Mouse (Mus musculus) neural tube, embryonic 12.5 days (tissue): ENCODE results near the gene Brip1. TPM values are rescaled to one million over a fixed set of nuclear protein-coding genes. Genes with fewer than 3 reads are reported as not detected.

Experiments
- ATAC-seq: fragments of 200-750 bp; cut with Nextera tagmentation; 2 replicates; pipeline ENCODE4 v1.8.0; 2017; ENCODE audit warnings: low read depth, mild to moderate bottlenecking, moderate TSS enrichment, moderate library complexity; ENCODE audit not compliant: low FRiP score
- H3K27ac ChIP-seq: fragments of 300-500 bp; sonication (generic); 2 replicates; pipeline ENCODE4 v1.5.1; 2016
- H3K27me3 ChIP-seq: fragments of 300-500 bp; sonication (generic); replicated peaks from 2 replicates; pipeline ENCODE4 v1.6.1; 2016; ENCODE audit warnings: mild to moderate bottlenecking
- H3K36me3 ChIP-seq: fragments of 300-500 bp; sonication (generic); 2 replicates; pipeline ENCODE4 v1.6.1; 2016; ENCODE audit warnings: mild to moderate bottlenecking
- H3K4me1 ChIP-seq: fragments of 300-500 bp; sonication (generic); 2 replicates; pipeline ENCODE4 v1.6.1; 2016
- H3K4me2 ChIP-seq: fragments of 300-500 bp; sonication (generic); replicated peaks from 2 replicates; pipeline ENCODE4 v1.6.1; 2016; ENCODE audit warnings: mild to moderate bottlenecking
- H3K4me3 ChIP-seq: fragments of 300-500 bp; sonication (generic); 2 replicates; pipeline ENCODE4 v1.5.1; 2016
- H3K9ac ChIP-seq: fragments of 300-500 bp; sonication (generic); 2 replicates; pipeline ENCODE4 v1.6.1; 2016; ENCODE audit warnings: mild to moderate bottlenecking
- H3K9me3 ChIP-seq: fragments of 300-500 bp; sonication (generic); 2 replicates; pipeline ENCODE4 v1.6.1; 2016; ENCODE audit warnings: mild to moderate bottlenecking
- WGBS: fragments of 180-500 bp; shearing (Covaris S2); methylation state at CpG from one replicate; pipeline ENCODE4 v1.1.7; 2016; 5-methylcytosine and 5-hydroxymethylcytosine counted together
- polyA plus RNA-seq: library from polyadenylated mRNA; unstranded; fragments of >200 nt; fragmentation: Nextera tagmentation; extraction: Ambion mirVana; gene quantifications from 2 replicates; pipeline ENCODE4 v1.2.1, GENCODE M21; 2016

Gene Brip1
- polyA plus RNA-seq, 1 experiment from 2014 or later = 5.6 TPM

GRCm38 (mm10) chr11:86101191-86101590, 99.8 kb downstream of the Brip1 start:
- H3K27me3 ChIP-seq = no peaks in the 10 kb centered on the region
- ATAC-seq = no peak
- no peak overlapping the region for H3K4me3 ChIP-seq
- H3K9me3 ChIP-seq = no peaks in the 10 kb centered on the region
- no peaks in the 10 kb centered on the region for H3K4me1 ChIP-seq
- H3K4me2 ChIP-seq = no peak overlapping the region
- 79% methylated on average over 6 of the region's 6 CpGs for WGBS
- no peak overlapping the region for H3K9ac ChIP-seq
- H3K27ac ChIP-seq = no peak overlapping the region
- H3K36me3 ChIP-seq = no peaks in the 10 kb centered on the region

GRCm38 (mm10) chr11:86099341-86099740, 101.7 kb downstream of the Brip1 start:
- Histone ChIP-seq H3K9me3 (no peaks in the 10 kb centered on the region), H3K36me3 (no peaks in the 10 kb centered on the region), H3K9ac (no peak overlapping the region), H3K4me2 (no peak overlapping the region), H3K27ac (no peak overlapping the region), H3K4me1 (no peaks in the 10 kb centered on the region), H3K27me3 (no peaks in the 10 kb centered on the region), H3K4me3 (no peak overlapping the region)
- ATAC-seq = no peak
- 82% methylated on average over 2 of the region's 2 CpGs for WGBS

GRCm38 (mm10) chr11:86088815-86089214, 112.2 kb downstream of the Brip1 start:
- no peak for ATAC-seq
- no peaks in the 10 kb centered on the region for H3K4me1 ChIP-seq

GRCm38 (mm10) chr11:86084522-86084921, 116.5 kb downstream of the Brip1 start:
- H3K27me3 ChIP-seq = no peaks in the 10 kb centered on the region
- H3K9ac ChIP-seq = no peak overlapping the region
- no peak overlapping the region for H3K4me2 ChIP-seq
- no peak overlapping the region for H3K4me3 ChIP-seq
- no peak overlapping the region for H3K27ac ChIP-seq
- H3K9me3 ChIP-seq = no peaks in the 10 kb centered on the region
- no peak for ATAC-seq
- WGBS = 90% methylated on average over 4 of the region's 4 CpGs
- H3K4me1 ChIP-seq = no peaks in the 10 kb centered on the region
- H3K36me3 ChIP-seq = no peaks in the 10 kb centered on the region

More at GRCm38 (mm10) chr11:86088815-86089214, 112.2 kb downstream of the Brip1 start:
- Histone ChIP-seq H3K27ac (no peak overlapping the region), H3K27me3 (no peaks in the 10 kb centered on the region), H3K4me3 (no peak overlapping the region), H3K9me3 (no peaks in the 10 kb centered on the region), H3K4me2 (no peak overlapping the region), H3K9ac (no peak overlapping the region), H3K36me3 (no peaks in the 10 kb centered on the region)

GRCm38 (mm10) chr11:86078025-86078424, 123.0 kb downstream of the Brip1 start:
- H3K4me1 ChIP-seq = no peaks in the 10 kb centered on the region
- no peak overlapping the region for H3K27ac ChIP-seq
- H3K36me3 ChIP-seq = 0 out of 2 replicates have a peak, but pooled peaks cover 3% of the 10 kb centered on the region
- no peak overlapping the region for H3K4me2 ChIP-seq
- H3K9ac ChIP-seq = no peak overlapping the region
- no peak for ATAC-seq
- H3K27me3 ChIP-seq = no peaks in the 10 kb centered on the region
- 92% methylated on average over 8 of the region's 8 CpGs for WGBS
- H3K4me3 ChIP-seq = no peak overlapping the region
- no peaks in the 10 kb centered on the region for H3K9me3 ChIP-seq

- no peak overlapping the region for H3K4me2 ChIP-seq
- WGBS = 87% methylated on average over 7 of the region's 7 CpGs
- H3K27ac ChIP-seq = no peak overlapping the region
- H3K9ac ChIP-seq = no peak overlapping the region
- H3K4me3 ChIP-seq = no peak overlapping the region
- no peaks in the 10 kb centered on the region for H3K27me3 ChIP-seq
- 0 out of 2 replicates have a peak, but pooled peaks cover 3% of the 10 kb centered on the region for H3K36me3 ChIP-seq
- H3K4me1 ChIP-seq = no peaks in the 10 kb centered on the region
- ATAC-seq = no peak
- H3K9me3 ChIP-seq = no peaks in the 10 kb centered on the region
Measured at GRCm38 (mm10) chr11:86076966-86077365, 124.0 kb downstream of the Brip1 start.

GRCm38 (mm10) chr11:86076403-86076802, 124.6 kb downstream of the Brip1 start:
- no peak for ATAC-seq
- WGBS = 96% methylated on average over 5 of the region's 5 CpGs
- no peaks in the 10 kb centered on the region for H3K4me1 ChIP-seq
- H3K9me3 ChIP-seq = no peaks in the 10 kb centered on the region
- H3K4me3 ChIP-seq = no peak overlapping the region
- no peak overlapping the region for H3K9ac ChIP-seq
- H3K36me3 ChIP-seq = 0 out of 2 replicates have a peak, but pooled peaks cover 3% of the 10 kb centered on the region
- H3K27me3 ChIP-seq = no peaks in the 10 kb centered on the region
- no peak overlapping the region for H3K4me2 ChIP-seq
- H3K27ac ChIP-seq = no peak overlapping the region

GRCm38 (mm10) chr11:86075371-86075770, 125.6 kb downstream of the Brip1 start:
- H3K27me3 ChIP-seq = no peaks in the 10 kb centered on the region
- WGBS = 78% methylated on average over 1 of the region's 1 CpGs
- no peak overlapping the region for H3K4me2 ChIP-seq
- no peaks in the 10 kb centered on the region for H3K4me1 ChIP-seq
- ATAC-seq = no peak
- 0 out of 2 replicates have a peak, but pooled peaks cover 3% of the 10 kb centered on the region for H3K36me3 ChIP-seq
- H3K27ac ChIP-seq = no peak overlapping the region
- no peak overlapping the region for H3K4me3 ChIP-seq
- no peak overlapping the region for H3K9ac ChIP-seq
- H3K9me3 ChIP-seq = no peaks in the 10 kb centered on the region

- H3K27me3 ChIP-seq = no peaks in the 10 kb centered on the region
- H3K4me3 ChIP-seq = no peak overlapping the region
- no peak for ATAC-seq
- WGBS = 59% methylated on average over 6 of the region's 6 CpGs
- H3K4me2 ChIP-seq = no peak overlapping the region
- H3K4me1 ChIP-seq = no peaks in the 10 kb centered on the region
- no peak overlapping the region for H3K9ac ChIP-seq
- no peaks in the 10 kb centered on the region for H3K36me3 ChIP-seq
- H3K27ac ChIP-seq = no peak overlapping the region
- no peaks in the 10 kb centered on the region for H3K9me3 ChIP-seq
Measured at GRCm38 (mm10) chr11:86068651-86069050, 132.3 kb downstream of the Brip1 start.

GRCm38 (mm10) chr11:86067154-86067553, 133.8 kb downstream of the Brip1 start:
- H3K27ac ChIP-seq = no peak overlapping the region
- H3K36me3 ChIP-seq = no peaks in the 10 kb centered on the region
- WGBS = 75% methylated on average over 8 of the region's 8 CpGs
- H3K27me3 ChIP-seq = no peaks in the 10 kb centered on the region
- no peak overlapping the region for H3K9ac ChIP-seq
- no peaks in the 10 kb centered on the region for H3K9me3 ChIP-seq
- H3K4me1 ChIP-seq = no peaks in the 10 kb centered on the region
- H3K4me3 ChIP-seq = no peak overlapping the region
- ATAC-seq = no peak
- no peak overlapping the region for H3K4me2 ChIP-seq

GRCm38 (mm10) chr11:86064881-86065280, 136.1 kb downstream of the Brip1 start:
- Histone ChIP-seq H3K4me1 (no peaks in the 10 kb centered on the region), H3K4me3 (no peak overlapping the region), H3K36me3 (no peaks in the 10 kb centered on the region), H3K27me3 (no peaks in the 10 kb centered on the region), H3K27ac (no peak overlapping the region), H3K9ac (no peak overlapping the region), H3K4me2 (no peak overlapping the region), H3K9me3 (no peaks in the 10 kb centered on the region)
- 90% methylated on average over 5 of the region's 5 CpGs for WGBS
- no peak for ATAC-seq

- no peak overlapping the region for H3K27ac ChIP-seq
- no peaks in the 10 kb centered on the region for H3K4me1 ChIP-seq
- H3K4me2 ChIP-seq = no peak overlapping the region
- H3K27me3 ChIP-seq = no peaks in the 10 kb centered on the region
- H3K4me3 ChIP-seq = no peak overlapping the region
- H3K36me3 ChIP-seq = no peaks in the 10 kb centered on the region
- H3K9ac ChIP-seq = no peak overlapping the region
- no peaks in the 10 kb centered on the region for H3K9me3 ChIP-seq
- 91% methylated on average over 8 of the region's 8 CpGs for WGBS
- ATAC-seq = no peak
Measured at GRCm38 (mm10) chr11:86061243-86061642, 139.8 kb downstream of the Brip1 start.

- Histone ChIP-seq H3K9ac (no peak overlapping the region), H3K27me3 (no peaks in the 10 kb centered on the region), H3K4me2 (no peak overlapping the region), H3K27ac (no peak overlapping the region), H3K9me3 (no peaks in the 10 kb centered on the region), H3K4me3 (no peak overlapping the region), H3K36me3 (no peaks in the 10 kb centered on the region), H3K4me1 (no peaks in the 10 kb centered on the region)
- no peak for ATAC-seq
- 84% methylated on average over 4 of the region's 4 CpGs for WGBS
Measured at GRCm38 (mm10) chr11:86059123-86059522, 141.9 kb downstream of the Brip1 start.
